Mouse (Mus musculus) spleen, adult 2 months (tissue): ENCODE results near the gene Vwf.

Source experiments
- CTCF ChIP-seq: fragments of 200-500 bp; IDR thresholded peaks from 2 replicates; pipeline ENCODE4 v1.5.1; 2011; ENCODE audit warnings: mild to moderate bottlenecking, inconsistent platforms; ENCODE audit not compliant: insufficient read depth, insufficient read length, insufficient replicate concordance; ENCODE audit errors: extremely low read depth
- POLR2A ChIP-seq: fragments of 200-500 bp; IDR thresholded peaks from 2 replicates; pipeline ENCODE4 v1.6.1; 2011; ENCODE audit warnings: low read depth, low read length, inconsistent platforms

DNA sequence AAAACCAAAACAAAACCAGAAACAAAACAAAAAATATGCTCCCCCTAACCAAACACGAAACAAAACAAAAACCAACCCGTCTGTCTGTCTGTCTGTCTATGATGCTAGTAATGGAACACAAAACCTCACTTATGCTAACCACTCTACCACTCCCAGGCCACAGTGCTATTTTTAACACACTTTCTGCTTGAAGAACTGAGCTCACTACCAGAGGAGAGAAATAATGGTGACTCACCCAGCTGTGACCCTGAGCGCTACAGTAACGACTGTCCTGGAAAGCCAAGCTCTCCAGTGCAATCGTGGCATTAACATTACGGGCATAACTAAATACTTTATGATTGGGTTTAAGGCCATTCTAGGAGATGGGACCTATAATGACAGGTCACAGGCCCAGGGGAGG lies 5.7 kb upstream of the Vwf start:
- TF ChIP-seq CTCF: no peak
- TF ChIP-seq POLR2A: no peak
